Mouse (Mus musculus) heart, postnatal 0 days (tissue): ENCODE data around the gene Otos. TPM values are rescaled to one million over a fixed set of nuclear protein-coding genes. Genes with fewer than 3 reads are reported as not detected.

Experiments used
- ATAC-seq: fragments of 200-750 bp; cut with Nextera tagmentation; 2 replicates; pipeline ENCODE4 v1.8.0; 2017; ENCODE audit warnings: low read depth, moderate number of reproducible peaks, moderate library complexity; ENCODE audit not compliant: insufficient read depth
- DNase-seq: peaks from one replicate; pipeline ENCODE4 v3.0.0-alpha.2; 2016; ENCODE audit warnings: low spot score
- H3K27ac ChIP-seq: fragments of 300-500 bp; sonication (generic); 2 replicates; pipeline ENCODE4 v1.5.1; 2014; ENCODE audit warnings: low read depth, mild to moderate bottlenecking
- H3K27me3 ChIP-seq: fragments of 300-500 bp; sonication (generic); 2 replicates; pipeline ENCODE4 v1.6.1; 2014; ENCODE audit warnings: low read length, mixed read lengths; ENCODE audit not compliant: control insufficient read depth, insufficient read depth
- H3K36me3 ChIP-seq: fragments of 300-500 bp; sonication (generic); replicated peaks from 2 replicates; pipeline ENCODE4 v1.6.1; 2014; ENCODE audit warnings: low read length, mixed read lengths; ENCODE audit not compliant: control insufficient read depth, insufficient read depth
- H3K4me1 ChIP-seq: fragments of 300-500 bp; sonication (generic); 2 replicates; pipeline ENCODE4 v1.6.1; 2014; ENCODE audit warnings: antibody characterized with exemption; ENCODE audit not compliant: control insufficient read depth, insufficient read depth
- H3K4me2 ChIP-seq: fragments of 300-500 bp; sonication (generic); 2 replicates; pipeline ENCODE4 v1.6.1; 2014; ENCODE audit warnings: low read depth, mild to moderate bottlenecking, low read length, moderate library complexity
- H3K4me3 ChIP-seq: fragments of 300-500 bp; sonication (generic); 2 replicates; pipeline ENCODE4 v1.5.1; 2014; ENCODE audit warnings: low read depth, low read length
- H3K9ac ChIP-seq: fragments of 300-500 bp; sonication (generic); replicated peaks from 2 replicates; pipeline ENCODE4 v1.6.1; 2014; ENCODE audit warnings: low read depth, low read length, mixed read lengths
- H3K9me3 ChIP-seq: fragments of 300-500 bp; sonication (generic); replicated peaks from 2 replicates; pipeline ENCODE4 v1.6.1; 2016; ENCODE audit warnings: low read length; ENCODE audit not compliant: control insufficient read depth
- CTCF ChIP-seq: IDR thresholded peaks from 2 replicates; pipeline ENCODE4 v1.5.1; 2016; ENCODE audit warnings: antibody characterized with exemption, control low read depth, low read depth
- EP300 ChIP-seq: IDR thresholded peaks from 2 replicates; pipeline ENCODE4 v1.6.1; 2016; ENCODE audit warnings: antibody characterized with exemption, low read depth
- WGBS: fragments of 180-500 bp; shearing (Covaris S2); extraction: QIAGEN DNeasy Blood & Tissue Kit; methylation state at CpG from one replicate; pipeline ENCODE4 v1.1.7; 2014; 5-methylcytosine and 5-hydroxymethylcytosine counted together
- polyA plus RNA-seq: library from polyadenylated mRNA; unstranded; fragments of >200 nt; fragmentation: Nextera tagmentation; extraction: Ambion mirVana; gene quantifications from 2 replicates; pipeline ENCODE4 v1.2.1, GENCODE M21; 2015
- total RNA-seq: library from RNA; depleted of rRNA; stranded (reverse); fragments of >200 nt; gene quantifications from 2 replicates; pipeline ENCODE4 v1.2.3, GENCODE M21; 2014; ENCODE audit warnings: low replicate concordance; rRNA removed

The Otos gene
- total RNA-seq (0.08 TPM in 1 of 2 replicates, not detected in the other), polyA plus RNA-seq (not detected in 2 replicates)

GRCm38 (mm10) chr1:92648673-92649072 is at the start of gene Otos:
Gene Otos (minus strand): TSS chr1:92648841.
- Histone ChIP-seq H3K9ac (no peak within 1 kb of the TSS), H3K4me3 (no peak within 1 kb of the TSS), H3K27me3 (no peaks in the 10 kb centered on the region), H3K36me3 (no peaks in the 10 kb centered on the region), H3K27ac (no peak within 1 kb of the TSS), H3K4me2 (no peak within 1 kb of the TSS), H3K9me3 (no peaks in the 10 kb centered on the region), H3K4me1 (no peaks in the 10 kb centered on the region)
- DNase-seq, result peak; percentile 54
- ATAC-seq, result peak; percentile 69; the same call in 1 of the 2 replicates
- WGBS, result 22% methylated on average over 8 of the region's 8 CpGs
- TF ChIP-seq CTCF (peak; percentile 71), EP300 (no peak)

GRCm38 (mm10) chr1:92696848-92697247 is 48.2 kb upstream of the Otos start:
- WGBS, result 36% methylated on average over 4 of the region's 4 CpGs
- Histone ChIP-seq H3K27ac (0 out of 2 replicates have a peak overlapping the region, but pooled peaks have one; percentile 13), H3K9me3 (no peaks in the 10 kb centered on the region), H3K4me3 (no peak overlapping the region), H3K9ac (no peak overlapping the region), H3K4me2 (no peak overlapping the region), H3K4me1 (peaks cover 31% of the 10 kb centered on the region), H3K36me3 (no peaks in the 10 kb centered on the region), H3K27me3 (no peaks in the 10 kb centered on the region)
- no peak for ATAC-seq
- peak; percentile 74 for DNase-seq
- TF ChIP-seq CTCF (peak; percentile 84), EP300 (no peak)

- no peaks in the 10 kb centered on the region for H3K27me3 ChIP-seq
- no peak overlapping the region for H3K27ac ChIP-seq
- H3K9me3 ChIP-seq, result no peaks in the 10 kb centered on the region
- ATAC-seq, result no peak
- H3K36me3 ChIP-seq, result no peaks in the 10 kb centered on the region
- 85% methylated on average over 5 of the region's 5 CpGs for WGBS
- peaks cover 24% of the 10 kb centered on the region for H3K4me1 ChIP-seq
- H3K4me3 ChIP-seq, result no peak overlapping the region
- TF ChIP-seq EP300, result no peak
- TF ChIP-seq CTCF, result no peak
- H3K4me2 ChIP-seq, result no peak overlapping the region
- DNase-seq, result no peak
- no peak overlapping the region for H3K9ac ChIP-seq
Measured at GRCm38 (mm10) chr1:92695751-92696150, 47.1 kb upstream of the Otos start.

- TF ChIP-seq EP300, result no peak
- no peak for TF ChIP-seq CTCF
- Histone ChIP-seq H3K4me2 (no peak overlapping the region), H3K36me3 (no peaks in the 10 kb centered on the region), H3K9me3 (no peaks in the 10 kb centered on the region), H3K4me3 (no peak overlapping the region), H3K27me3 (no peaks in the 10 kb centered on the region), H3K4me1 (no peaks in the 10 kb centered on the region), H3K27ac (no peak overlapping the region), H3K9ac (no peak overlapping the region)
- 75% methylated on average over 3 of the region's 3 CpGs for WGBS
- ATAC-seq (no peak), DNase-seq (no peak)
Measured at GRCm38 (mm10) chr1:92691166-92691844, 42.7 kb upstream of the Otos start.

- Histone ChIP-seq H3K9ac (no peak overlapping the region), H3K36me3 (no peaks in the 10 kb centered on the region), H3K27ac (no peak overlapping the region), H3K27me3 (no peaks in the 10 kb centered on the region), H3K9me3 (no peaks in the 10 kb centered on the region), H3K4me2 (no peak overlapping the region), H3K4me1 (no peaks in the 10 kb centered on the region), H3K4me3 (no peak overlapping the region)
- TF ChIP-seq CTCF (no peak), EP300 (no peak)
- DNase-seq (no peak), ATAC-seq (no peak)
- WGBS, result 54% methylated on average over 8 of the region's 8 CpGs
Measured at GRCm38 (mm10) chr1:92686994-92687393, 38.4 kb upstream of the Otos start.
